Comparison of ENCODE assay signal across 7 mouse cellular contexts in genomic region chr17:35822964-35823937, GRCm38 (mm10). TPM values are rescaled to one million over a fixed set of nuclear protein-coding genes. Genes with fewer than 3 reads are reported as not detected.
DNase-seq lines count a peak whose midpoint lies in the region; ATAC-seq and TF ChIP-seq lines count a peak whose summit lies in the region.

Gene Flot1 (plus strand): TSS chr17:35823230.

- H3K27ac ChIP-seq in midbrain, embryonic 11.5 days (ENCODE audit: low read depth, low read length) = peak within 1 kb of the TSS; percentile 65
- H3K27ac ChIP-seq in small intestine, adult 2 months (ENCODE audit: insufficient read depth, low read depth, low read length) = peak within 1 kb of the TSS; percentile 72

- H3K4me2 ChIP-seq in midbrain, embryonic 11.5 days = peak within 1 kb of the TSS; percentile 92

- peak within 1 kb of the TSS; percentile 58 for H3K4me3 ChIP-seq in midbrain, embryonic 11.5 days (ENCODE audit: low read depth, low read length)
- peak within 1 kb of the TSS; percentile 74 for H3K4me3 ChIP-seq in small intestine, adult 2 months (ENCODE audit: low read depth, low read length)

- intact Hi-C loops in gastrocnemius, postnatal 14 days (cut with DNase I; ENCODE audit: low total_unique reads) = no loop called here
- intact Hi-C loops in left cerebral cortex, postnatal 4 days (cut with DNase I) = loop anchor here (5.0 kb wide), 1 partner anchor 81 kb away; no protein-coding TSS in a partner anchor

- 0% methylated on average over 44 of the region's 47 CpGs for WGBS in midbrain, embryonic 11.5 days
- WGBS in small intestine, adult 2 months = under 1% methylated on average over 47 of the region's 47 CpGs

- H3K9me3 ChIP-seq in midbrain, embryonic 11.5 days (ENCODE audit: control insufficient read depth, low read length) = no peaks in the 10 kb centered on the region

- peak; percentile 81 for ATAC-seq in inflammation-experienced regulatory T-cells, adult 6 months
- ATAC-seq in midbrain, embryonic 11.5 days (ENCODE audit: low FRiP score) = peak; percentile 89

- H3K9ac ChIP-seq in midbrain, embryonic 11.5 days (ENCODE audit: low read length) = peak within 1 kb of the TSS; percentile 76

- no peak; the same call in 1 of the 2 replicates for TF ChIP-seq POLR2A in small intestine, adult 2 months (IDR thresholded peaks at IDR 0.05; ENCODE audit: low read depth, low read length)

- DNase-seq in adrenal gland, adult 2 months = peak; percentile 91
- peak; percentile 92 for DNase-seq in embryo, embryonic 10.5 days (ENCODE audit: low spot score)
- peak; percentile 89 for DNase-seq in gastrocnemius, postnatal 14 days
- peak; percentile 93 for DNase-seq in left cerebral cortex, postnatal 4 days
- peak; percentile 99 for DNase-seq in midbrain, embryonic 11.5 days (ENCODE audit: low spot score, missing footprints)

- peaks cover 2% of the 10 kb centered on the region; the same call in 1 of the 2 replicates for H3K36me3 ChIP-seq in midbrain, embryonic 11.5 days (ENCODE audit: control insufficient read depth, insufficient read depth, low read length)
- H3K36me3 ChIP-seq in small intestine, adult 2 months (ENCODE audit: control insufficient read depth, insufficient read depth, low read length) = peaks cover 10% of the 10 kb centered on the region; the same call in 1 of the 2 replicates

- peaks cover 21% of the 10 kb centered on the region for H3K27me3 ChIP-seq in midbrain, embryonic 11.5 days (ENCODE audit: control insufficient read depth, insufficient read depth, low read length)
- no peaks in the 10 kb centered on the region for H3K27me3 ChIP-seq in small intestine, adult 2 months (ENCODE audit: control insufficient read depth, insufficient read depth, low read length)

- H3K4me1 ChIP-seq in midbrain, embryonic 11.5 days (ENCODE audit: control insufficient read depth, insufficient read depth, low read length) = peaks cover 24% of the 10 kb centered on the region
- H3K4me1 ChIP-seq in small intestine, adult 2 months (ENCODE audit: control insufficient read depth, insufficient read depth, insufficient read length, low read length) = peaks cover 2% of the 10 kb centered on the region; the same call in 1 of the 2 replicates

- no peak for TF ChIP-seq CTCF in small intestine, adult 2 months (IDR thresholded peaks at IDR 0.05; ENCODE audit: extremely low read depth, insufficient read length, insufficient replicate concordance, low read depth, low read length)

RNA-seq across cellular contexts. Expression of gene Flot1, which starts in this region (rescaled TPM):
- total RNA-seq in adrenal gland, adult 2 months (2021) = 10 to 100 TPM; 59.0 to 74.4 TPM
- 61.0 and 66.2 TPM in 2 replicates for polyA plus RNA-seq in adrenal gland, adult 2 months (2012; rRNA removed)
- total RNA-seq in gastrocnemius, postnatal 14 days (2021) = 10 to 100 TPM; 39.2 to 40.3 TPM
- 10 to 100 TPM; 20.5 to 31.1 (median 28.1) TPM for polyA plus RNA-seq in inflammation-experienced regulatory T-cells, adult 6 months (2017; shearing (Covaris generic))
- 100 to 1,000 TPM; 113 TPM for total RNA-seq in left cerebral cortex, postnatal 4 days (2021)
- 46.9 and 47.4 TPM in 2 replicates for polyA plus RNA-seq in midbrain, embryonic 11.5 days (2014; fragmentation: Nextera tagmentation; extraction: Ambion mirVana)
- 33.4 and 53.2 TPM in 2 replicates for polyA plus RNA-seq in small intestine, adult 2 months (2012; rRNA removed)

Comparison
In these comparisons a context has a peak if more than half of its experiments do, and no peak if none do; other contexts are left out.
1. Peak in every context shown above with its lines: DNase-seq, ATAC-seq, H3K4me3 ChIP-seq and H3K27ac ChIP-seq.